Mouse (Mus musculus) CH12.LX (cell line): ENCODE results near the gene Slc39a10. TPM values are rescaled to one million over a fixed set of nuclear protein-coding genes. Genes with fewer than 3 reads are reported as not detected.

Source experiments
- DNase-seq: peaks from one replicate; pipeline ENCODE4 v3.0.0-alpha.2; 2013; ENCODE audit errors: extremely low read depth
- H3K27ac ChIP-seq: 2 replicates; pipeline ENCODE4 v1.5.1; 2012; ENCODE audit warnings: low read depth, mild to moderate bottlenecking, control low read depth, moderate library complexity; ENCODE audit not compliant: insufficient read depth
- H3K27me3 ChIP-seq: replicated peaks from 2 replicates; pipeline ENCODE3; 2012; ENCODE audit warnings: inconsistent platforms
- H3K36me3 ChIP-seq, 2 experiments: replicated peaks in 1 of 2; 2 replicates each; pipeline versions ENCODE3 to v1.6.1; 2012; ENCODE audit warnings: inconsistent platforms in 1 of 2, low read length in 1 of 2, mild to moderate bottlenecking in 1 of 2, mixed read lengths in 1 of 2, moderate library complexity in 1 of 2; ENCODE audit not compliant: control insufficient read depth in 1 of 2, insufficient read depth in 1 of 2
- H3K4me1 ChIP-seq, 2 experiments: 2 replicates each; pipeline ENCODE4 v1.6.1; 2012; ENCODE audit warnings: inconsistent platforms in 1 of 2, moderate library complexity in 1 of 2; ENCODE audit not compliant: insufficient read depth in 2 of 2, control insufficient read depth in 1 of 2
- H3K4me2 ChIP-seq: 2 replicates; pipeline ENCODE4 v1.6.1; 2012; ENCODE audit warnings: low read depth, mild to moderate bottlenecking, control low read depth; ENCODE audit not compliant: poor library complexity, insufficient read depth, severe bottlenecking
- H3K4me3 ChIP-seq, 3 experiments: fragments of 150-350 bp in 1 of 3; sonication (generic) in 1 of 3; replicated peaks in 1 of 3; 2 replicates each; pipeline versions ENCODE3 to v1.5.1; 2011 to 2012; ENCODE audit warnings: low read depth in 2 of 3, low read length in 2 of 3, mild to moderate bottlenecking in 2 of 3, moderate library complexity in 2 of 3, control low read depth in 1 of 3, improper control_type of control experiment in 1 of 3, inconsistent platforms in 1 of 3, mixed read lengths in 1 of 3; ENCODE audit not compliant: poor library complexity in 1 of 3
- H3K79me2 ChIP-seq: replicated peaks from 2 replicates; pipeline ENCODE4 v1.6.1; 2012; ENCODE audit warnings: mild to moderate bottlenecking, moderate library complexity; ENCODE audit not compliant: control insufficient read depth, poor library complexity, insufficient read depth, severe bottlenecking; ENCODE audit errors: extremely low read depth
- H3K9ac ChIP-seq: 2 replicates; pipeline ENCODE4 v1.6.1; 2012; ENCODE audit warnings: low read depth, mild to moderate bottlenecking, control low read depth, moderate library complexity; ENCODE audit not compliant: insufficient read depth
- H3K9me3 ChIP-seq: replicated peaks from 2 replicates; pipeline ENCODE3; 2012; ENCODE audit warnings: low read length, inconsistent platforms, mixed read lengths
- CHD1 ChIP-seq: IDR thresholded peaks from 2 replicates; pipeline ENCODE4 v1.6.1; 2012; ENCODE audit warnings: low read depth, low read length, improper control_type of control experiment, inconsistent platforms
- CTCF ChIP-seq, 2 experiments: IDR thresholded peaks in 1 of 2; conservative IDR thresholded peaks in 1 of 2; 2 replicates each; pipeline ENCODE4 v1.5.1; 2011 to 2012; ENCODE audit warnings: low read depth in 2 of 2, low read length in 2 of 2, improper control_type of control experiment in 1 of 2, inconsistent platforms in 1 of 2, mild to moderate bottlenecking in 1 of 2, moderate library complexity in 1 of 2
- JUN ChIP-seq: IDR thresholded peaks from 2 replicates; pipeline ENCODE4 v1.6.1; 2011; ENCODE audit warnings: low read depth, mild to moderate bottlenecking, low read length, improper control_type of control experiment, moderate library complexity; ENCODE audit not compliant: insufficient read depth
- JUND ChIP-seq: conservative IDR thresholded peaks from 2 replicates; pipeline ENCODE4 v1.6.1; 2011; ENCODE audit warnings: low read depth, low read length, improper control_type of control experiment
- MAX ChIP-seq: IDR thresholded peaks from 2 replicates; pipeline ENCODE4 v1.6.1; 2011; ENCODE audit warnings: low read length, improper control_type of control experiment
- MEF2A ChIP-seq: IDR thresholded peaks from 2 replicates; pipeline ENCODE4 v1.6.1; 2014; ENCODE audit warnings: low read depth, mild to moderate bottlenecking, inconsistent platforms, low read length, improper control_type of control experiment, borderline replicate concordance
- MXI1 ChIP-seq: IDR thresholded peaks from 2 replicates; pipeline ENCODE4 v1.6.1; 2011; ENCODE audit warnings: mild to moderate bottlenecking, low read depth, low read length, improper control_type of control experiment
- PAX5 ChIP-seq: IDR thresholded peaks from 2 replicates; pipeline ENCODE4 v1.6.1; 2012; ENCODE audit warnings: low read length, inconsistent platforms, mixed read lengths
- POLR2A ChIP-seq: IDR thresholded peaks from 2 replicates; pipeline ENCODE4 v1.6.1; 2011; ENCODE audit warnings: low read depth, mild to moderate bottlenecking, improper control_type of control experiment, low read length
- SIN3A ChIP-seq: IDR thresholded peaks from 2 replicates; pipeline ENCODE4 v1.6.1; 2012; ENCODE audit warnings: low read length, improper control_type of control experiment, inconsistent platforms
- TBP ChIP-seq: conservative IDR thresholded peaks from 2 replicates; pipeline ENCODE4 v1.6.1; 2011; ENCODE audit warnings: low read depth, low read length, improper control_type of control experiment
- UBTF ChIP-seq: IDR thresholded peaks from 2 replicates; pipeline ENCODE4 v1.6.1; 2012; ENCODE audit warnings: low read depth, mild to moderate bottlenecking, inconsistent platforms, low read length, improper control_type of control experiment, moderate library complexity
- ZC3H11A ChIP-seq: IDR thresholded peaks from 2 replicates; pipeline ENCODE4 v1.6.1; 2012; ENCODE audit warnings: low read depth, mild to moderate bottlenecking, inconsistent platforms, low read length, improper control_type of control experiment
- ZKSCAN1 ChIP-seq: IDR thresholded peaks from 2 replicates; pipeline ENCODE4 v1.6.1; 2012; ENCODE audit warnings: low read depth, inconsistent platforms, low read length, improper control_type of control experiment, borderline replicate concordance
- ZMIZ1 ChIP-seq: IDR thresholded peaks from 2 replicates; pipeline ENCODE4 v1.6.1; 2012; ENCODE audit warnings: low read depth, mild to moderate bottlenecking, inconsistent platforms, low read length, improper control_type of control experiment
- ZNF384 ChIP-seq: IDR thresholded peaks from 2 replicates; pipeline ENCODE4 v1.6.1; 2012; ENCODE audit warnings: low read depth, low read length, improper control_type of control experiment, inconsistent platforms
- dilution Hi-C: fragments of 300-500 bp; cut with MboI; formaldehyde crosslinking; loops from 2 replicates; pipeline ENCODE4 v1.14.3; 2020; ENCODE audit warnings: low sequenced_read_pairs; ENCODE audit not compliant: extremely low pct_unique_long_range_greater_than_20kb, extremely low pct_ligation_motif_present
- in situ Hi-C: fragments of 300-500 bp; cut with MboI; formaldehyde crosslinking; loops from 3 replicates; pipeline ENCODE4 v1.14.3; 2019; ENCODE audit warnings: low sequenced_read_pairs, low pct_ligation_motif_present, low pct_unique_long_range_greater_than_20kb, mixed read lengths
- polyA plus RNA-seq: library from polyadenylated mRNA; unstranded; fragments of >175 nt; gene quantifications from 2 replicates; pipeline ENCODE4 v1.2.1, GENCODE M21; 2012; ENCODE audit warnings: low read depth; ENCODE audit not compliant: insufficient read length
- total RNA-seq, 2 experiments: library from RNA; depleted of rRNA; stranded (reverse); fragments of 300-350 nt in 1 of 2; fragments of >200 nt in 1 of 2; gene quantifications; 2 replicates each; pipeline ENCODE4 v1.2.3; 2012 to 2014

Slc39a10 gene
- 7.3 and 9.9 TPM in 2 replicates for total RNA-seq (2012; rRNA removed)
- total RNA-seq (2014; rRNA removed): 14.2 TPM in 2 replicates
- polyA plus RNA-seq: 10.3 and 11.0 TPM in 2 replicates

- dilution Hi-C loops: no loop called here
- no peak for DNase-seq
Measured at GRCm38 (mm10) chr1:46892752-46893151, at the start of gene Slc39a10. Gene Slc39a10 (minus strand): TSS chr1:46892852.

GRCm38 (mm10) chr1:46939295-46939694, 46.6 kb upstream of the Slc39a10 start:
- no peaks in the 10 kb centered on the region for H3K4me1 ChIP-seq
- in situ Hi-C loops: no loop called here
- no peaks in the 10 kb centered on the region for H3K79me2 ChIP-seq
- H3K27me3 ChIP-seq: no peaks in the 10 kb centered on the region
- H3K4me3 ChIP-seq: no peak overlapping the region
- H3K36me3 ChIP-seq: no peaks in the 10 kb centered on the region
- peaks cover 2% of the 10 kb centered on the region for H3K9me3 ChIP-seq
- no peak for DNase-seq
- no peak overlapping the region for H3K4me2 ChIP-seq
- dilution Hi-C loops: no loop called here
- no peak overlapping the region for H3K9ac ChIP-seq
- TF ChIP-seq MXI1 (no peak), JUND (no peak), ZKSCAN1 (no peak), CTCF (conservative IDR thresholded peaks at IDR 0.05 in 1 of 2, IDR thresholded peaks at IDR 0.05 in 1 of 2; ENCODE audit: low read depth in 2 of 2, low read length in 2 of 2) (peak in 1 of 2 experiments; percentile 46; a peak in 2 of 4 replicates), JUN (no peak), ZNF384 (no peak)
- H3K27ac ChIP-seq: no peak overlapping the region

More at GRCm38 (mm10) chr1:46892752-46893151, at the start of gene Slc39a10:
- in situ Hi-C loops: no loop called here
- Histone ChIP-seq H3K79me2 (no peaks in the 10 kb centered on the region), H3K27me3 (no peaks in the 10 kb centered on the region), H3K4me1 (peaks cover 0 to 7% of the 10 kb centered on the region in 2 experiments; a peak in 1 of 4 replicates), H3K36me3 (no peaks in the 10 kb centered on the region), H3K4me2 (no peak within 1 kb of the TSS), H3K9me3 (no peaks in the 10 kb centered on the region), H3K4me3 (no peak within 1 kb of the TSS), H3K27ac (no peak within 1 kb of the TSS), H3K9ac (no peak within 1 kb of the TSS)
- TF ChIP-seq PAX5 (no peak), UBTF (no peak), JUN (no peak), SIN3A (no peak), MEF2A (no peak), ZC3H11A (no peak), TBP (no peak), CHD1 (no peak), ZMIZ1 (no peak)

GRCm38 (mm10) chr1:46937641-46938040, 45.0 kb upstream of the Slc39a10 start:
- Histone ChIP-seq H3K36me3 (no peaks in the 10 kb centered on the region), H3K9me3 (peaks cover 2% of the 10 kb centered on the region), H3K4me1 (no peaks in the 10 kb centered on the region), H3K9ac (no peak overlapping the region), H3K79me2 (no peaks in the 10 kb centered on the region), H3K27ac (no peak overlapping the region), H3K4me3 (no peak overlapping the region), H3K27me3 (no peaks in the 10 kb centered on the region), H3K4me2 (no peak overlapping the region)
- DNase-seq: no peak
- TF ChIP-seq POLR2A (no peak), MAX (no peak)
- in situ Hi-C loops (no loop called here), dilution Hi-C loops (no loop called here)
